Mouse (Mus musculus) mouse trophoblast stem cell (cell line): ENCODE measurements around the gene Dapk2.

Experiments
- in situ Hi-C, 2 experiments: fragments of 300-500 bp; cut with MseI, MboI; formaldehyde crosslinking; loops; 2 replicates in 1 of 2; 3 replicates in 1 of 2; pipeline ENCODE4 v1.15.1; 2025

Gene Dapk2

DNA sequence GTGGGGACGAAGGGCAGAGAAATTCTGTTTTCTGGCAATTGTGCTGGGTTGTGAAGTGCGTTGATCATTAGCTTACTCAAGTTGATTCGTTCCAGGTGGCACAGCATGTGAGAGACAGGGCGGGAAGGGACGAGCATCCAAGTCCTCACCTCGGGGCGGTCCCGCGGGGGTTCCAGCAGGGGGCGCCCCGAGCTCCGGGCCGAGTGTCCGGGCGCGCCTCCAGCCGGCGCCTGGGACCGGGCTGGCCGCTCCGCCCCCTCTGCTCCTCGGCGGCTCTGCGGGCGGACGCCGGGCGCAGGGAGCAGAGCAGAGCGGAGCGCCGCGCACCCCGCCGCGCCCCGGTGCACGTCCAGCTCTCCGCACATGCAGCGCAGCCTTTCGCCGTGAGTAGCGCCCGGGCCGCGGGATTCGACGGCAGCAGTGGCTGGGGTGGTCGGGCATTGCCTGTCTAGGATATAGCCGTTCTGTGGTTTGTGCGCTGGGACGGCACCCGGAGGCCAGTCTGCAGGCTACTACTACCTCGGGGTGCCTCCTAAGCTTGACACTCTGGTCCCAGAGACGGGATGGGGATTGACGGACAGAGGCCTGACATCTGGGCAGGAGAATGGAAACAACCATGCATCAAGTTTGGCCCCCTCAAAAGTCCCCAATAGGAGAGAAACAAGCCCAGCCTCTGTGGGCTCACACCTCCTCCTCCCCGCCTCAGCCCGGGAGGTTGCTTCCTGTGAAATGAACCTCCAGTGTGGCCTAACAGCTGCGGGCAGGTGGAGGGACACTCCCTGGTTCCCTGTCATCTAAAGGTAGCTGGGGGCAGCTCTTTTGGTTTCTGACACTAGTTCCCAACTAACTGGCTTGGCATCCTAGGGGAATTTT lies at the start of gene Dapk2:
Dapk2 (plus strand) TSS at position 266 of the 873 bp plus-strand sequence.
- in situ Hi-C loops: no loop called here

DNA sequence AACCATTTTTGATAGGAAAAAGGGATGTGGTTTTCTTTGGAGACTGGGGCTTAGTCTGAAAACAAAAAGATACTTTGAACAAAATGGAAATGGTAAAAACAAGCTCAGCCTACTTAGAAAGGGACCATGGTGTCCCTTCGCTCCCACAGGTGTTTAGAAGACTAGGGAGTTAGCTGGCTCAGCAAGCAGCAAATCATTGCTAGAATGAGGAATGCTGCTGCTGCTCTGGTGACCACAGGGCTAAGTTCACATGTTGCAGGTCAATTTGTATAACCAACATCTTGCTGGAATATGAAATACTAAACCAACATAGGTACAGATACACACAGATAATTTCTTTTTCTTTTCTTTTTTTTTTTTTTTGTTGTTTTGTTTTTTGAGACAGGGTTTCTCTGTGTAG lies 48.4 kb upstream of the Dapk2 start:
- in situ Hi-C loops: no loop called here

DNA sequence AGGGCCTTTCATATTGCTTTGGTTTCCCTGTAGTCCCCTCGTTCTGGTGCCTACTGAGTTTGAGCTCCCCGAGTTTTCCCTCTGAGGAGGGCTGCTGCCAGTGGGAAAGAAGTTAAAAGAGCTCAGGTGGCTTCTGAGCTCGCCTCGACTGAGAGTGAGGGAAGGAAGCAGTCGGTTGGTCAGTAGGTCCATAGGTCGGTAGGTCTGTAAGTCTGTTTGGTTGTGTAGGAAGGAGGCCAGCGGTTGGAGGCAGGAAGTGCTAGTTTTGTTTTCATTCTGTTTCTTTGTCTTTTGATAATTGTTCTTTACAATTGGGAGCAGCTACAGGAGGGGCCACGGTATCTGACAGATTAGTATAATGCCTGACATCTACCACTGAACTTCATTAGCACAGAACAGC lies 47.9 kb upstream of the Dapk2 start:
- in situ Hi-C loops: no loop called here

DNA sequence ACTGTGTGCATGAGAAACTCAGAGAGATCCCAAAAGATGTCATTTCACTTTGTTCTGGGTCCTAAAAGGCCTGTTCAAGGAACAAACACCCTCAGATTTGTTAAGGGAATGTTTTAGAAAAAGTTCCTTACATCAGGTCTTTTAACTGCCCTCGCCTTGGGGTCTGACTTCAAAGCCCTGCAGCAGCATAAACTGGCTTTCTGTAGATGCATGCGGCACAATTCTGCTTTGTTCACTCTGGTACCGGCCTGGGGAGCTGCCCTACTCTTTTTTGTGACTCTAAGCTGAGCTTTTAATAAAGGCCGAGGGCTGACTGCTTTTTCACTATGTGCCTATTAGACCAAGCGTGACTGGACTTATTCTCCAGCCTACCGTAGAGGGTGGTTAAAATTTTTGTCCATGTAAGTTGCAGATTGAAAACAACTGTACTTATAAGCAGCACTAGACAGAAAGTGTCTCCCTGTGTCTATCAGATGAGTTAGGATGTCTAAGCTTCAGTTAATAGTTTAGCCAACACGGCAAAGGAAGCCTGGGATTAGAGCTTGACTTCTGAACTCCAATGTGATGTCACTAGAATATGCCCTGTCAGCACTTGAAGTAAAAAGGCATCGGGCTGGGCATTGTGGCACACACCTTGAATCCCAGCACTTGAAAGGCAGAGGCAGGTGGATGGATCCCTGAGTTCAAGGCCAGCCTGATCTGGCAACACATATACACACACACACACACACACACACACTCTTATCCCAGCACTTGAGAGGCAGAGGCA lies 47.2 kb upstream of the Dapk2 start:
- in situ Hi-C loops: no loop called here

DNA sequence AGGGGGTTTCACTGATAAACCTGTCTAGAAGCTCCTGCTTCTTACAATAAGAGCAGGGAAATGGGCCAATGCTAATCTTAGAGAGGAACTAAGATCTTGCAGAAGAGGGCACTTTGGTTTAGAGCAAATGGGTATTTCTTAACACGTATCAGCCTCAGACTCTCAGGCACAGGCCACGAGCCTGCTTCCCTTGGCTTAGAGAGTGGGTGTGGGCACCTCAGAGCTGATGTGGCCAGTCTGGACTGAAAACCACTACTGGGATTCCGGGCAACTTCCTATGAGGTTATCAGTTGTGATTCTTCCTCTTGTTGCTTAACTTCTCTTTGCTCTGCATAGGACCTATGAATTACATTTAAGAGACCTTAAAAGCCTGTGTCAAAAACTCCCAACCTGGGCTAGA lies 43.7 kb upstream of the Dapk2 start:
- in situ Hi-C loops: no loop called here

DNA sequence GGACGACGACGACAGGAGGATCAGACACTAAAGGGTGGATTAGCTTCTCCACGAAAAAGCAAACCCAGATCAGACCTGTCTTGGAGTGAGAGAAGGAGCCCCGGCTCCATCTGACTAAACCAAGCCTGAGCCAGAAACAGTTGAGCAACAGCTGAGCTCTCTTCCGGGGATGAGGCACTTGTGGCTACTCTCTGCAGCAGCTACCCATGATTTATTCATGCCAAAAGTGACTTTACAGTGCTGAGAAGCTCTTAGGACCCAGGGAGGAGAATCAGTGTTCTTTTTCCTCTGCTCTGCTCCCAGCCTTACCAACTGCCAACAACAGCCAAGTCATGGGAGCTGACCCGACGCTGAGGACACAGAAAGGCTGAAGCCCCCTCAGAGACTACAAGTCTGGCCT lies 41.1 kb upstream of the Dapk2 start:
- in situ Hi-C loops: no loop called here

DNA sequence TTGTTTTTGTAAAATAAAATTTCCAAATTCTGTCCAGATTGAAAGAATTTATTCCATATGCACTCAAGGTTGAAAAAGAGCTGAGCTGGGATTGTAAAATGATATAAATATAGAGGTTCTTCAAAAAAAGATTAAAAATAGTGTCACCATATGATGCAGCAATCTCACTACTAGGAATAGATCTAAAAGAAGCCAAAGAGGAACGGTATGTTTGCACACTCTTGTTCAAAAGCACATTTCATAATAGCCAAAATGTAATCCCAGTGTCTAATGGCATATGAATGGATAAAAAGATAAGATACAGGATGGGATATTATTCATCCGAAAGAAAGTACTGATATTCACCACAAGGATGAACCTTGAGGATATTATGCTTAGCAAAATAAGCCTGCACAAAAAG lies 38.5 kb upstream of the Dapk2 start:
- in situ Hi-C loops: no loop called here

DNA sequence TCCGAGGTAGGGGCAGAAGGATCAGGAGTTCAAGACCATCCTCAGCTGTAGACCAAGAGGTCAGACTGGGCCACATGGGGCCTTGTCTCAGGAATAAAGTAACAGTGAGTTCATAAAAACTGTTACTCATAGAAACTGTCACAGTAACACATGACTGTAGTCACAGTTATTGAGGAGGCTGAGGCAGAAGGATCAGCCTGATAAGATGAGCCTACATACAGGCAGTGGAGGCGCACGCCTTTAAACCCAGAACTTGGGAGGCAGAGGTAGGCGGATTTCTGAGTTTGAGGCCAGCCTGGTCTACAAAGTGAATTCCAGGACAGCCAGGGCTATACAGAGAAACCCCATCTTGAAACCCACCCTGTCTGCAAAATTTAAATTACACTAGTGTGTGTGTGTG lies 37.9 kb upstream of the Dapk2 start:
- in situ Hi-C loops: no loop called here

DNA sequence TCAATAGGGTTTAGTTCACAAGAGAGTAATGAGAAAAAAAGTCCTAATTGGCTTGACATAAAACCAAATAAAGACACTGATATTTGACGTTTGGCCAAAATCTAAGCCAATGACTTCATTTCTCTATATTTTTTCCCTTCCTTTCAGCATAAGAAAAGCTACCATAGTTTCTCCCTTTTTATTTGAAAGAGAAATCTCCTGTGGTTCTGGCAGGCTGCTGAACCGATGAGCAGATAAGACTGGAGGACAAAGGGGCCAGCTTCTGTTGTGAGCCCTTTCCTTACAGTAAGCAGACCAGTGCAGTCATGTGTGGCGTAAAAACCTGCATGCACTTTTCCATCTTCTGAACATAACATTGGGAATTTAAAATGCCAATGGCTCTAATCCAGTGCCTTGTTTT lies 37.1 kb upstream of the Dapk2 start:
- in situ Hi-C loops: no loop called here

DNA sequence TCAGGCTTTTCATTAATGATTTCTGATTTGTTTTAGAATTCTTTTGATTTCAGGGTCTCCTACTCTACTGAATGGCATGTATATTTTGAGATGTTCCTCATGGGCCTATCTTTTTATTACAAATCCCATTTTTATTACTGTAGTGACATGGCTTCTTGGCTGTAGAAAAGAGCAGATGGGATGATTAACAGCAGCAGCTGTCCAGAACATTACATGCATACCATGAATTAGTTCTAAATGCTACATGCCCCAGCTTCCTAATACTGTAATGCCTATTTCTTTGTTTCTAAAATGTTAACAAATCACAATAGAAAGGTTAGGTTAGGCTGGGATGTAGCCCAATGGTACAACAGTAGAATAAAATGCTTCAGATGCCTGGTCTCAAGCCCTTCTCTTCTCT lies 36.6 kb upstream of the Dapk2 start:
- in situ Hi-C loops: no loop called here

DNA sequence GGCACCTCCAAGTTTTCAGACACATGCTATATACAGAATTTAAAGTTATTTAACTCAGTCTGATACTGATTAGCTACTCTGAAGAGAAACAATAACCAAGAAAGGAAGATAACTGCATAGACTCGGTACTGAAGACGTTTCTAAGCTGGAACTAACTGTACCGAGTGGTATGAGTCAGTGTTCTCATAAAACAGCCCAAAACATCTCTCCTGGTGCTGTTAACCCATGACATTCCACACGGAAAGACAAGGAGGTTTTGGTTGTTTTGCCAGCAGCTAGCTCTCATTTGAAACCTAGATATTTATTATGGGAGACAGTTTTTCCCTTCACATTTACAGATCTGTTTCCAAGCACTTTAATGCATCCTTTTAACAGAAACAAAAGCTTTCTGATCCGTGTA lies 34.4 kb upstream of the Dapk2 start:
- in situ Hi-C loops: no loop called here

DNA sequence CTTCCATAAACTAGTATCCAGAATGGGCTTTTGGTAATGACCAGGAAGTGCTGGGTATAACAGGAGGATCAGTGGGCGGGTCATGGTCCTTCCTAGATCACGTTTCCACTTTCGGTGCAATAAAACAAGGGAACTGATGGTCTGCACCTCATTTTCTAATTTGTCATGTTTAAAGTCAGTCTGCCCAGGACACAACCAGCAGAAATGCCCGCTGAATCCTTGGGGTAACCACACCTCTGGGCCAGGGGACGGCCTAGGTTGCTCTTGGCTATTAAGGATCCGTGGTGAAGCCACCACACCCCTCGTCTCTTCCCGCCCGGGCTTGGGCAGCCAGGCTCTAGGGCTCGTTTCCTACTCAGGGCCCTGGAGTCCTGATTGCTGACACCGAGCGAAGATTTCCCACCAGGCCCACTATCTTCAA lies 33.9 kb upstream of the Dapk2 start:
- in situ Hi-C loops: no loop called here

DNA sequence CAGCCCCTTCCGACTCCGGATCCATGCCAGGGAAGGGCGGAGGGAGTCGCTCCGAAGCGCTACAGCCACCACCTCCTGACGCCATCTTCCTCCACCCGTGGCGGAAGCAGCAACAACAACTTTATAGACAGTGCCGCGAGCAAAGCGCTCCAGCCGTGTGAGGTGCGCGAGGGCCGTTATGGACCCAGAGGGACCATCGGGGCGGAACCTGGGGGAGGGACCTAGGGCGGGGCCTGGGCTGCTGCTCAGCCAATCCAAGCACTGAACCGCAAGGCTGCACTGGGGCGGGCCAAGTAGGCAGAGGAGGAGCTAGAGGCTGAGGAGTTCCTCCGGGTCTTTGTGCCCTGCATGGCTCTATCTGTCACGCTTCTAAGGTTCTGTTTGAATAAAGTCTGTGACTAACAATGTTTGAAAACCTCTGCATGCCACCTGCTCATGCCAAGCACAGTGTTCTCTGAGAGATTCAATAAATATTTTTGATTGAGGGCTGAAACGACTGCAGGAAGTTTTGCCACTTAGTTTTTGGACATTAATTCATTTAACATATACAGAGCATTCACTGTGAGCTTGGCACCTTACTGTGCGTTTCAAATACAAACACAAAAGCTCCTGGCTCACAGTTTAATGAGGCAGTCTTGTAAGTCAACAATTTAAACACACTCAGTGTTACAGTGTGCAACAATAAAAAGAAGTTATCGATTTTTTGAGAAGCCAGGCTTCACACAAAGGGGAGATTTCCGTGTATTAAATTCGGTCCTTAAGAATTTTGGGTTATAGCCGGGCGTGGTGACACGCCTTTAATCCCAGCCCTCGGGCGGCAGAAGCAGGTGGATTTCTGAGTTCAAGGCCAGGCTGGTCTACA lies 33.1 kb upstream of the Dapk2 start:
- in situ Hi-C loops: no loop called here

DNA sequence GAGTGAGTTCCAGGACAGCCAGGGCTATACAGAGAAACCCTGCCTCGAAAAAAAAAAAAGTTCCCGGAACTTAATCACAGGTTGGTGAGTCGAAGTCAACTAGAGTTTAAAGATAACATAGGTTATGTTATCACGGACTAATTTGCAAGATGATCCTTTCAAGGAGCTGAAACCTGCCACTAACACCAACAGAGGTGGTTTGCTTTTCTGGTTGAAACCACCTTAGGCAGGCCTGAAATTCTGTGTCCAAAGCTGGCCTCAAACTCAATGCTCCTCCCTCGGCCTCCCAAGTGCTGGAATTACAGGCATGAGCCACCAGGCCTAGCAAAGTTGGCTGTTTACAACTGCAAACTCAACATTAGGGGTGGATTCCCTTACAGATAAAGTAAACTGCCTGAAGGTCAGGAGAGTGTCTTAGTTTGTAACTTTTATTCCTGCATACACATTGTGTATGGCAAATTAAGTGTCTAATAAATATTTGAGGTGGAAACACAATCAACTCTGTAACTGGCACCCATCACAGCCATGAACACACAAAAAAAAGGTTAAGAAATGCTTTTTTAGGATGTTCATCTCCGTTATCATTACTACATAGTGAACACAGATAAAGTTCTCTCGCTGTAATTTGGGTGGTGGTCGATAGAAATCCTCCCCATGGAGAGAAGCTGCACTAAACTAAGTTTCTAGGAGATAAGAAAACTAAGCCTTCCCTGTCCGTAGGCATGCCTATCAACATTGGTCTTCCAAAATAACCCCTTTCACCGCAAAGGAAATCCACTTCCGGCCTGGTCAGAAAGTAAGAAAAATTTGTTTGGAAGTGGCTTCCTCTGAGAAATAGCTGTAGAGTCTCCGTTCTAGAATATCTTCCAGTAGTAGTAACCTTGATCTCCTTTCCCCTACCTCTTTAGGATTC lies 32.2 kb upstream of the Dapk2 start:
- in situ Hi-C loops: no loop called here

DNA sequence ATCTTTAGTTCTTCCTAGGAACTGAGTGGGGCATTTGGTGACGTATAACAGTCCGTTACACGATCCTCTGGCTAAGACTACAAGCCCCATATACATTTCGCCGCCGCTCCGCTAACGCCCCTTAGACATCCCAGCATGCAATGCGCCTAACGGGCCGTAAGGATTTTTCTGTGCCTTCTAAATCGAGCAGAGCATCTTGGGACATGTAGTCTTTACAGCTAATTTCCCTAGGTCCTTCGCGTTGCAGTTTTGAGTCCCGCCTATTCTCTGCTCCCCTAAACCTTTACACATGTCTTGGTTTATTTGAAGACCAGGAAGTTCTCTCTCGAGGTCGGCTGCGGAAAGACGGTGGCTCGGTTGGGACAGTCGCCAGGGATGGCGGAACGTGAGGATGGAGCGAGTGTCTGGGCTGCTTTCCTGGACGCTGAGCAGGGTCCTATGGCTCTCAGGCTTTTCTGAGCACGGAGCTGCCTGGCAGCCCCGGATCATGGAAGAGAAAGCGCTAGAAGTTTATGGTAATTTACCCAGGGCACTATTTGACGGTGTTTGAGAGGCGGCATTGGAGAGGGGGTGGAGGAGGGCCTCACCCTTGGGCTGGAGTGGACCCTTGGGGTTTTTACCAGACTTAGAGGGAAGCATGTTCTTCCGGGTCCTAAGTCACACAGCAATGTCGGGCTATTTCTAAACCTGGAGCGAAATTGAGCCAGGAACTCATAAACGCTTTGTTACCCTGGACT lies 31.4 kb upstream of the Dapk2 start, which contains the start of the genes Snx1 and Ciao2a:
Snx1 (minus strand) TSS at position 132 of the 737 bp plus-strand sequence.
Ciao2a (plus strand) TSS at position 156 of the 737 bp plus-strand sequence.
- in situ Hi-C loops: no loop called here

DNA sequence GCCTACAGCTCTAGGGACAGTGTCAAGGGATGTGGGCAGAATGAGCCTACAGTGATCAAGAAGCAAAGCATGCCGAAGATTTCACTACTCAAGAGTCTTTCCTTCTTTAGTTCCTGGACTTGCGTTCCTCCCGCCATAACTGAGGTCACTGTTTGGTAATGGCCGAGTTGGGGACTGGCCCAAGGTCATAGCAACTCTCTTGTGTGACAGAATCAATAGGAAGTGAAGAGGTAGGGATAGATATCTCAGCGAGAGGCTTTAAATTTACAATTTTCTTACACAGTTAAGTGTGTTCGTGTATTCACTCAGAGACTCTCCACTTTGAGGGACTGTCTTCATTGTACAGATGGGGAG lies 30.9 kb upstream of the Dapk2 start:
- in situ Hi-C loops: no loop called here

DNA sequence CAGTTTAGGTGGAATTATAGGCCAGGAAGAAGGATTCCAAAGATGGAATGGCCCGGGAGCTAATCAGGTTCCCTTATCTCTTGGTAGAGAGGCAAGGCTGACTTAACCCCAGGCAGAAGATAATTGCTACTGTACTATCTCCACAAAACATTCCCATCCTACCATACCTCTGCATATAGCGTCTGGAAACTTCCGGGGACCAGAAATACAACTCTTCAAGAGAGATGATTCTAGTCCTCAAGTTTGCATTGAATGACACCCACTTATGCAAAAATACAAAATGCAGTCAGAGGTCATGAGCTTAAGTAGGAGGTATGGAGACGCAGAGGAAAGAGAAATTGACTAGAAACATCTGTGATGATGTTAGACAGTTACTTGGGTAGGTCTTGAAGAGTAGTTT lies 30.1 kb upstream of the Dapk2 start:
- in situ Hi-C loops: no loop called here

DNA sequence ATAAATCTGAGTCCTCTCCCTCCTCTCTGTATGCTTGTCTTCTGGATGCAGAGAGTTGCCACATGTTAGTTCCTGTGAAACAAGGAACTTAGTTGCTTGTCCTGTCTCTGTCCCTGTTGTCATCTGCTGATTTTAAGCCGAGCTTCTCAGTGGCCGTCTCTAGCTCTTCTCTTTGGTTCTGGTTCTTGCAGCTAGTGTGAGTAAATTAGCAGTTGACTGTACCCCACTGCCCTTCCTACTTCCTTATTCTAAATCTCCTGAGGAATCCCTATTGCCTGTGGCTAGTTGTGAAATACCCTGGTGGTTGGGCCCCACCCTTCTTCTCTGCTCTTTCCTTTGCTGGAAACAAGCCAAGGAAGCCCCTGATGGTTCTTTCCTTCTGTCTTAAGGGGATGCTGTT lies 26.6 kb upstream of the Dapk2 start:
- in situ Hi-C loops: no loop called here

DNA sequence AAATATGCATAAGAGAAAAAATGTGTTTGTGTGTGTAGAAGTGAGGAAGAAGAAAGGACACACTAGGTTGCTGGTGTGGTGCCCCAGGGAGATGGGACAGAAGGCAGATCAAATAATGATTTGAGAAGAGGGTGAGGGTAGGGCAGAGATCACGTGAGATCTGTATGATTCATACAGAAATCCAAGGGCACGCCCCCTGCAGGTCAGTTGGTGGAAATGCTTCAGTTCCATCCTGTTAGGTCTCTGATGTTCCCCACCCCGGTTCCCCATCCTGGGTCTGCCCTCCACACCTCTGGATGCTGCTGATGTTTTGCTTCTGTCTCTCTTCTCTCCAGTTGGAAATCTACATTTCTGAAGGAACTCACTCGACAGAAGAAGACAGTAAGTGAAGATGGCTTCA lies 22.1 kb upstream of the Dapk2 start:
- in situ Hi-C loops: no loop called here

DNA sequence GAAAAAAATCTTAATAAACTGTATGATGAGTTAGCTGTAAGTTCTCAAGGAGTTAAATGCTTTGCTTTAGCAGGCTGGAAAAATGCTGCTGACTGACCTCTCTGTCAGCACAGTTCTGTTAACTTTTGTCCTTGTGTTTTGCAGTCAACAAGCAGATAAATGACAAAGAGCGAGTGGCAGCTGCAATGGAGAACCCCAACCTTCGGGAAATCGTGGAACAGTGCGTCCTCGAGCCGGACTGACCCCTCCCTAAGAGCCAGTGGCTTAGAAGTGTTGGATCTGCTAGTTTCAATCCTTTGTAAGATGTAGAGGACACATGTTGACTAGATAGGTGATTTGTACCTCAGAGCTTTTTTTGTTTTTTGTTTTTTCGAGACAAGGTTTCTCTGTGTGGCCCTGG lies 19.8 kb upstream of the Dapk2 start:
- in situ Hi-C loops: no loop called here
